Mouse (Mus musculus) ES-E14 (cell line): ENCODE results near the gene Usp21. TPM values are rescaled to one million over a fixed set of nuclear protein-coding genes. Genes with fewer than 3 reads are reported as not detected.

Source experiments
- DNase-seq: peaks from one replicate; pipeline ENCODE4 v3.0.0-alpha.2; 2013; ENCODE audit warnings: low read depth, low spot score
- H3K27ac ChIP-seq: 2 replicates; pipeline ENCODE4 v1.5.1; 2012; ENCODE audit warnings: low read depth, mild to moderate bottlenecking, low read length, moderate library complexity, mixed read lengths; ENCODE audit not compliant: poor library complexity, insufficient read depth, severe bottlenecking
- H3K36me3 ChIP-seq: 2 replicates; pipeline ENCODE4 v1.6.1; 2012; ENCODE audit warnings: mild to moderate bottlenecking, low read length, moderate library complexity, mixed read lengths; ENCODE audit not compliant: control insufficient read depth, poor library complexity, insufficient read depth, severe bottlenecking
- H3K4me1 ChIP-seq, 2 experiments: fragments of 150-350 bp in 1 of 2; sonication (generic) in 1 of 2; 2 replicates each; pipeline ENCODE4 v1.6.1; 2012; ENCODE audit warnings: low read length in 2 of 2, mild to moderate bottlenecking in 1 of 2, mixed read lengths in 1 of 2; ENCODE audit not compliant: control insufficient read depth in 2 of 2, insufficient read depth in 2 of 2, poor library complexity in 1 of 2
- H3K4me3 ChIP-seq, 2 experiments: fragments of 150-350 bp in 1 of 2; sonication (generic) in 1 of 2; 2 replicates each; pipeline ENCODE4 v1.5.1; 2012; ENCODE audit warnings: low read length in 2 of 2, low read depth in 1 of 2, mild to moderate bottlenecking in 1 of 2, mixed read lengths in 1 of 2; ENCODE audit not compliant: insufficient read depth in 1 of 2, poor library complexity in 1 of 2, severe bottlenecking in 1 of 2
- H3K9ac ChIP-seq: 2 replicates; pipeline ENCODE4 v1.6.1; 2012; ENCODE audit warnings: low read depth, mild to moderate bottlenecking, low read length, mixed read lengths; ENCODE audit not compliant: poor library complexity, insufficient read depth, severe bottlenecking
- H3K9me3 ChIP-seq: fragments of 150-350 bp; sonication (generic); 2 replicates; pipeline ENCODE4 v1.6.1; 2012; ENCODE audit warnings: low read depth, mild to moderate bottlenecking, low read length; ENCODE audit not compliant: control insufficient read depth, insufficient read depth
- CHD2 ChIP-seq: IDR thresholded peaks from 2 replicates; pipeline ENCODE4 v1.6.1; 2014; ENCODE audit warnings: mild to moderate bottlenecking, low read depth, low read length, inconsistent platforms
- HCFC1 ChIP-seq: IDR thresholded peaks from 2 replicates; pipeline ENCODE4 v1.6.1; 2012; ENCODE audit warnings: low read length, inconsistent platforms, borderline replicate concordance; ENCODE audit not compliant: insufficient read depth
- MAFK ChIP-seq: IDR thresholded peaks from 2 replicates; pipeline ENCODE4 v1.6.1; 2014; ENCODE audit warnings: mild to moderate bottlenecking, low read depth, low read length, inconsistent platforms; ENCODE audit not compliant: insufficient read depth
- ZC3H11A ChIP-seq: IDR thresholded peaks from 2 replicates; pipeline ENCODE4 v1.6.1; 2012; ENCODE audit warnings: low read depth, mild to moderate bottlenecking, inconsistent platforms, low read length, borderline replicate concordance
- ZNF384 ChIP-seq: IDR thresholded peaks from 2 replicates; pipeline ENCODE4 v1.6.1; 2012; ENCODE audit warnings: low read depth, low read length, inconsistent platforms
- in situ Hi-C, 2 experiments: fragments of 600-800 bp; cut with MboI; formaldehyde crosslinking; loops; one replicate each; pipeline ENCODE4 v1.15.1; 2025; ENCODE audit warnings: low sequenced_read_pairs in 2 of 2, inconsistent platforms in 1 of 2; ENCODE audit not compliant: unreplicated experiment in 2 of 2
- total RNA-seq: library from RNA; depleted of rRNA; stranded (reverse); fragments of 300-350 nt; gene quantifications from 2 replicates; pipeline ENCODE4 v1.2.3, GENCODE M21; 2012

Gene Usp21
- total RNA-seq, 1 experiment, result 23.1 TPM

DNA sequence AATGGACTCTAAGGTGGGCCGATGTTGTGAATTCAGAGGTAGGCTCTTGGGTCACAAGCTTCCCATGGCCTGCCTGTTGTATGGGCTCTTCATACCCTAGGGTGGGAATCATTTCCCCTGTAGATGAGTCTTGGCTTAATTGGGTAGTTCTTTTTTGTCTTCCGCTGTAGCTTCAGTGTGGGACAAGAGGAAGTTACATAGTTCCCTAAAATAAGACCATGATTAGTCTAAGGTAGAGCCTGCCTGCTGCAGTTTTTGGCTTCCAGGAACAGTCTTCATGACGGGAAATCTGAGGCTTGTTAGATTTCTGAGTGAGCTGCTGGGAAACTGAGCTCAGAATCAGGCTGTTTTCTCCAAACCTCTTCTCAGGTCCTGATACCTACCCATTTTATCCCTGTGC lies 15.7 kb downstream of the Usp21 start:
- DNase-seq, result no peak
- peaks cover 29% of the 10 kb centered on the region for H3K36me3 ChIP-seq
- H3K9me3 ChIP-seq, result no peaks in the 10 kb centered on the region
- no peak overlapping the region for H3K27ac ChIP-seq
- in situ Hi-C loops, result no loop called here
- TF ChIP-seq MAFK, result no peak
- H3K9ac ChIP-seq, result no peak overlapping the region
- H3K4me1 ChIP-seq, result peaks cover 0 to 4% of the 10 kb centered on the region in 2 experiments; a peak in 2 of 4 replicates
- H3K4me3 ChIP-seq, result no peak overlapping the region

DNA sequence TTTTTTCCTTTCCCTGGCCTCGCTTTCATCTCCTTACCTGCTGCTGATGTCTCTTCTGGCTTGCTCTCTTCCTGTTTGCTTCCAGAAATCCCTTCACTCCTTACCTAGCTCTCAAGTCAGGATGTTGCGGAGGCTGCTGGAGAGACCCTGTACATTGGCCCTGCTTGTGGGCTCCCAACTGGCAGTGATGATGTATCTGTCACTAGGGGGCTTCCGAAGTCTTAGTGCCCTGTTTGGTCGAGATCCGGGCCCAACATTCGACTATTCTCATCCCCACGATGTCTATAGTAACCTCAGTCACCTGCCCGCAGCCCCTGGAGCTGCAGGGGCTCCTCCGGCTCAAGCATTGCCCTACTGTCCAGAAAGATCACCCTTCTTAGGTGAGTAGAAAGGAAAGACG lies 16.2 kb downstream of the Usp21 start:
- H3K36me3 ChIP-seq, result peaks cover 28% of the 10 kb centered on the region

DNA sequence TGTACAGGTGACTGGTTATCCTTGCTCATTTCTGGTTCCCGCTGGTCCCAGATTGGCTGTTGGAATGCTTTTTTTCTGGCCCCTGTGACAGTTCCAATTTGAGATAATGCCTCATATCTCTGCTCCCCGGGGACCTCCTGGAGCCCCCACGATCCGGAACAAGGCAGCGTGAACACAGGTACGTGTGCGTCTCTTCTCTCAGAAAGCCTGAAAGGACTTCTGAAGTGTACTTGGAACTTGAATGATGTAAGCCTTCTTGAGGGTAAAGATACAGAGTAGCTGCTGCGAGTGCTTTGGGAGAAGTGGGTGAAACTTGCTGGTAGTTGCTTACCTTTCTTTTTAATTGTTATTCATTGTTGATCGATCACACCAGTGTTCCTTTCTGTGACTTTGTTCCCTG lies 16.6 kb downstream of the Usp21 start:
- no peak for DNase-seq
- TF ChIP-seq HCFC1, result no peak
- no peak for TF ChIP-seq ZNF384
- TF ChIP-seq CHD2, result no peak
- TF ChIP-seq ZC3H11A, result no peak
- no peak overlapping the region for H3K27ac ChIP-seq
- in situ Hi-C loops, result no loop called here
- peak overlapping the region; percentile 86 to 99 for H3K4me3 ChIP-seq
- H3K9ac ChIP-seq, result peak overlapping the region; percentile 87; the same call in 1 of the 2 replicates
- H3K36me3 ChIP-seq, result peaks cover 25% of the 10 kb centered on the region
- peaks cover 0 to 4% of the 10 kb centered on the region in 2 experiments; a peak in 2 of 4 replicates for H3K4me1 ChIP-seq
- H3K9me3 ChIP-seq, result no peaks in the 10 kb centered on the region

More for the DNA sequence above, 16.2 kb downstream of the Usp21 start:
- Histone ChIP-seq H3K4me3 (no peak overlapping the region), H3K4me1 (peaks cover 0 to 4% of the 10 kb centered on the region in 2 experiments; a peak in 2 of 4 replicates), H3K9ac (no peak overlapping the region), H3K9me3 (no peaks in the 10 kb centered on the region), H3K27ac (no peak overlapping the region)
- no peak for DNase-seq
- TF ChIP-seq HCFC1 (no peak), MAFK (no peak), ZNF384 (no peak), CHD2 (no peak), ZC3H11A (no peak)
- in situ Hi-C loops, result no loop called here

DNA sequence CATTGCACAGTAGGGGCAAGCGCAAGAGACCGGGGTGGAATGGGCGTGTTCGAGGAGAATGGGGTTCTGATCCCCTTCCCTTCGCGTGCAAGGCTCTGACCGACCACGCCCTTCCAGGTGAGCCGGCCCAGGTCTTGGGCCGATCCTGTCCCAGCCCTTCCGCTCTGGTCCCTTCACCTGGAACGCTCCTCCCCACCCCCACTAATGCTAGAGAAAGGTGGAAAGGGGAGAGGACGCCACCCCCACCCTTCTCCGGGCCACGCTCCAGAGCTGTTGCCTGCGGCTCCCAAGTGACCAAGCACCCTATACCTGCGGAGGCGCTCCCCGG lies 17.3 kb downstream of the Usp21 start:
- H3K9me3 ChIP-seq, result no peaks in the 10 kb centered on the region
- peaks cover 0 to 4% of the 10 kb centered on the region in 2 experiments; a peak in 2 of 4 replicates for H3K4me1 ChIP-seq
- no peak for DNase-seq
- in situ Hi-C loops, result no loop called here
- peak overlapping the region; percentile 87 for H3K9ac ChIP-seq
- TF ChIP-seq MAFK (no peak), CHD2 (no peak), HCFC1 (no peak), ZC3H11A (no peak), ZNF384 (no peak)
- peak overlapping the region; percentile 65 for H3K27ac ChIP-seq
- peak overlapping the region; percentile 86 to 99 for H3K4me3 ChIP-seq
- peaks cover 19% of the 10 kb centered on the region for H3K36me3 ChIP-seq
